Mouse (Mus musculus): ENCODE measurements at regions not wholly inside any gene's neighbourhood (a gene's known extent, or its start where the extent isn't known, plus 50 kb on each side); places are given as distances from the start of the nearest gene placed in this dataset.
A peak's percentile ranks its signal among the peaks of the same experiment; 100 is the strongest.

DNA sequence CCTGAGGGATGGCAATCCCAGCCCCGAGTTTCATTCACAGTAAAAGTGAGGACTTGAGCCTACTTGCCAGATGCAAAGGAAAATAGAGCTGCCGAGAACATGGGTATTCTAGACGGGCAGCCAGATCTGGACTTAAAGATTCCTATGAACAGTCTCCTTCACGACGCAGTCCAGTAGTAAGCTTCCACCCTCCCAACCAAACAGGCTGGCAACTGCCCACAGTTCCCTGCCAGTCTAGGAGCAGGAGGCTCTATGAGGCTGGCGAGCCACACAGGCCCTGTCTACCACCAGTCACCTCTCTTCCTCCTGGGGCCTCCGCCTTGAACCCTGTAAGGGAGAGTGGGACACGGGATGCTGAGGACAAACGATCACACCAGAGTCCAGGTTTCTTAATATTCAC, 153.5 kb upstream of the Snrpn start:
- DNase-seq = no peak

- DNase-seq = peak; percentile 8 to 42
These were observed 104.3 kb upstream of the Snrpn start for GRCm38 (mm10) chr7:60244187-60244866.

DNA sequence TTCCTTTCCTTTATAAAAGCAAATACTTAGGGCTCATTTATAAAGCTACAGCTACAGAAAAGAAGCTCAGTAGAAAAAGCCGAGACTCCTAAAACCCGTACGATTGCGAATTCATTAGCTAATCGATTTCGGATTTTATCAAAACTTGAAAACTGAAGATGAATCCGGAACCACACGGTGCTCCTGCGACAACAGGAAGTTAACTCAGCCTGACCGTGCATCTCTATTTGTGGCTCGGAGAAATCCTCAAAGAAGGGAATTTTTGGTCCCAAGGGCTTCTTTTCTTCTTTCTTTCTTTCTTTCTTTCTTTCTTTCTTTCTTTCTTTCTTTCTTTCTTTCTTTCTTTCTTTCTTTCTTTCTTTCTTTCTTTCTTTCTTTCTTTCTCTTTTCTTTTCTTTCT, 103.7 kb upstream of the Snrpn start:
- DNase-seq = peak; percentile 55 to 63

GRCm38 (mm10) chr7:60238595-60239195, 98.7 kb upstream of the Snrpn start:
- peak; percentile 11 to 34 for DNase-seq

DNA sequence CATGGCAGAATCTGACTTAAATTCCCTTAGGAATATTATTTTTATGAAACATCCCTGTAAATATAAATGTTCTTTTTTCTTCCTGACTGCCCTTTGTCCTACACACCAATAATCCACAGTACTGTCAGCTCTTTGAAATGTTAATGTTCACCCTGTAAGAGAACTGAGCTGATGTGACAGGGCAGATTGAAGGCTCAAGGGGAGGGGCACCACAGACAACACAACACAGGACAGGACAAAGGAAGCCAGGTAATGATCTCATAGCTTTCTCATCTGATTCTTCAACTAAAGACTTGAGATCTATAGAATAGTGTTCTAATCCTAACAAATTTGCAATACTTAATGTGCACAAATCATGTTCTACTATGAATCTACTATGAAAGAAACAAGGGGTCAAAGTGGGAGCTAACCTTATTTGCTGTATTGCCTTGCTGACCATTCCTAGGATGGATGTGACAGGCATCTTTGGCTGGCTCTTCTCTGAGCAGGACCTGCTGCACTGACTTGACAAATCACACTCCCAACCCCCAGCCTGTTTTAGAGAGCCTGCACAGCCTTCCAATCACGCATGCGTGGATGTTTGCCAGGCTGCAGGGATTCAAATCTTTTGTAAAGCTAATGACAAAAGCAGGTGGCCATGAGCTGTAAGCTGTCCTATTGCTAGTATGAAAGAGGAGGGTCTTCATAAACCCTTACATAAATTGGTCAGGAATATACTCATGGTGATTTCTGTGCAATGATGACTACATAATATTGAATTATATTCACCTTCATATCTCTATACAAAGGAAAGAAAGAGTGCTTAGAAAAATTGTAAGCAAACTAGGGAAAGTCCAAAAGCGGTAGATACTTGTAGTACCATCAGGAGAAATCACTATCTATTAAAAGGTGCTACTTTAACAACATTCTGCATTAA, 76.6 kb upstream of the Snrpn start:
- peak; percentile 11 to 39 for DNase-seq

All from cerebellum, postnatal 36 days (tissue).